Mouse (Mus musculus) megakaryocyte-erythroid progenitor cell, adult 5-6 weeks (primary cell): ENCODE results near the gene 3110082I17Rik. TPM values are rescaled to one million over a fixed set of nuclear protein-coding genes. Genes with fewer than 3 reads are reported as not detected.

Source experiments
- ATAC-seq: replicated peaks from 2 replicates; pipeline ENCODE4 v1.8.0; 2016; ENCODE audit warnings: mild to moderate bottlenecking, inconsistent platforms; ENCODE audit not compliant: severe bottlenecking, poor library complexity, low FRiP score, low TSS enrichment
- total RNA-seq, 2 experiments: library from RNA; stranded (forward) in 1 of 2; stranded (reverse) in 1 of 2; fragments of 200-1000, 215-1000 nt in 1 of 2; fragments of >200 nt in 1 of 2; fragmentation: Nextera tagmentation in 1 of 2; gene quantifications; 2 replicates each; pipeline ENCODE4 v1.2.3; 2014 to 2017

Gene 3110082I17Rik
- total RNA-seq, 2 experiments from 2014 or later: 28.0 to 40.1 TPM

DNA sequence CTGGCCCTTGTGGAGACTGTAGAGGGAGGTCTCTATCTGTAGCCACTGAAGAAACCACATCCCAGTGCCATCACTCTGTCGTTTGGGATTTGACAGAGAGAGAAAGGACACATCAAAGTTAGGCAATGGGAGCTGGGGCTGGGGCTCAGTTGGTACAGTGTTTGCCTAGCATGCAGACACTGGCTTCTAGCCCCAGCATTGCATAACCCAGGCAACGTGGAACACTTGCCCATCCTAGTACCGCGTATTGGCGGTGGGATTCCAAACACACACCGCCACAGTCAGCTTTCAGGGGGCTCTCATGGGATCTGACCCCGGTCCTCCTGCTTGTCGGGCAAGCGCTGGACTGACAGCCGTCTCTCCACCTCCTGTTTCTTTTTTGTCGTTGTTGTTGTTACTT, 93.8 kb downstream of the 3110082I17Rik start:
- ATAC-seq: no peak

DNA sequence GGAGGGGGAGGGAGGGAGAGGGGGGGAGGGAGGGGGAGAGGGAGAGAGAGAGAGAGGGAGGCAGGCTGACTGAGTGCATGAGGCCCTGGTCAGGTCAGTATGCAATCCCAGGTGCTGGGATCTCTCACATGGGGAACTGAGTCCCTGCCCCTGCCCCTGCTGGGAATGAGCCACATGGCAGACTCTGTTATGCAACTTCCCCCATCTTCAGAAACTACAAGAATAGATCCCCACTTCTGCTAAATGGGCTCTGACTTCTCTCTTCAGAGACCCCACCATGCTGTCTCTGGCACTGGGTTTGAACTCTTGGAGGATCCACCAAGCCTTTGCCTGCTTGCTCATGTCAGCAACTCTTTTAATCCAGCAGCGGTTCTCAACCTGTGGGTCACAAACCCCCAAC, 94.5 kb downstream of the 3110082I17Rik start:
- no peak for ATAC-seq

DNA sequence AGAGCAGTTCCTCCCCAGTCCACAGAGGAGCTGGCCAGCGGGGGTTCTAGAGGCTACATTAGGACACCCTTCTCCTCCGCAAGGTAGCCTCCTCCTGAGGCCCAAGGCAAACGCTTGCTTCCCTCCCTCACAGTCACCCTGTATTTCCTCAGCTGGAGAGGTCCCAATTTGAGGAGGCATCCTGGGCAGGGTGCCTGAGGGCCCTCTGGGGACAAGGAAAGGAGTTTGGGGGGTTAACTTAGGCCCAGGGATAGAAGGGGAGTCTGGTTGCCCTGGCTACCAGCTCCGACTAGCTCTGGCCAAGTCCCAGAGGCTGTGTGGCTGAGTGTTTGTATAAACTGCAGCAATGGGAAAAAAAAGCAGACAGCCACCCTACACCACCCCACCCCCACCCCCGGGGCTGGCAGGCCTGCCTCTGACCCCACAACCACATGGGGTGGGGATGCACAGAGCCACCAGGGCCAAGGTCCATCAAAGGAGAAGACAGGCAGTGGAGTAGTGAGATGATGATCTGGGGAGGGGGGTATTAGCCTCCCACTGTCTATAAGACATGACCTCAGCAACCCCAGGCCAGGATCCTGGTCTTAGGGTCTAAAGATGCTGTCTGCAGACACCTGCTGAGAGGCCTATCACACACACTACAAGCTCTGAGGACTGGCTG, 95.3 kb downstream of the 3110082I17Rik start:
- no peak for ATAC-seq

DNA sequence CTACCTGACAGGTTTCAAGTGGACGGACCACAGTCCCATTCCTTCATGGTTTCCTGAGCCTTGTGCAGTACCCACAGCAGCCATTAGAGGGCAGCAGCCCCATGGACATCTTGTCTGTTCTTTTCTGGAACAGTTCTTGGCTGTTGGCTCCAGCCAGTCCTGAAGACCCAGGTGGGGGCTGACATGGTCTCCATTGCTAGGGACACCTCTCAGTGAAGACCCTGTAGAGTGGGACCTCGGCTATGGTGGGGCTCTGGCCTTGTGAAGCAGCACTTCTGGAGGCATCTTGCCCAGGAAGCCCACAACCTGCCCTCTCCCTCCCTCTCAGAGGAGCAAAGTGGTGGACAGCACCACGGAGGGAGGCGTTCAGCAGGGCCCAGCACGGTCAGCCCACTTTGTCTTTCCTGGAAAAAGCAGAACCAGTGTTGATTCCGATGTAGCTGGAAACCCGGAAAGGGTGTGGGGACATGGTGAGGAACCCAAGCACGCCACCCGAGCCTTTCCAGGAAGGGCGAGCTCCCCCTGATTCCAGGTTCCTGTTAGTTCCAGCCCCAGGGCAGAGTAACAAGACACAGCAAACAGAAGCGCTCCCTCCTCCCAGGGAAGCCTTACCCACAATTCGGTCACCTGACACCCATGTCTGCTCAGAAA, 95.9 kb downstream of the 3110082I17Rik start:
- ATAC-seq: peak; percentile 50

DNA sequence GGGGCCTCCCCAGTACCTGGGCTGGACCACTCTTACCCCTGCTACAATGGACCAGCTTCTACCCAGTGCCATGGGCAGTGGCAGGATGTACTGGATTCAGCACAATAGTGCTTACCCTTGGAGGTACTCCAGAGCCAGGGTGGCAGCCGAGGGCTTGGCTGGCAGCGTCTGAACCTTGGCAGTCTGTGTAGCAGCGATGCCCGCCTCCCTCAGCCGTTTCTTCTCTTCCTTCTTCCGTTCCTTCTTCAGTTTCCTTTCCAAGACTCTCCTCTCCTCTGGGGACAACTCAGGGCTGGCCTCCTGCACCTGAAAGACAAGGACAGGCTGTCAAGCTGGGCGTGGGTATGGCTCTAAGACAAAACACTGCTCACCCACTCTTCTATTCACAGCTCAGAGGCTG, 96.5 kb downstream of the 3110082I17Rik start:
- ATAC-seq: no peak

DNA sequence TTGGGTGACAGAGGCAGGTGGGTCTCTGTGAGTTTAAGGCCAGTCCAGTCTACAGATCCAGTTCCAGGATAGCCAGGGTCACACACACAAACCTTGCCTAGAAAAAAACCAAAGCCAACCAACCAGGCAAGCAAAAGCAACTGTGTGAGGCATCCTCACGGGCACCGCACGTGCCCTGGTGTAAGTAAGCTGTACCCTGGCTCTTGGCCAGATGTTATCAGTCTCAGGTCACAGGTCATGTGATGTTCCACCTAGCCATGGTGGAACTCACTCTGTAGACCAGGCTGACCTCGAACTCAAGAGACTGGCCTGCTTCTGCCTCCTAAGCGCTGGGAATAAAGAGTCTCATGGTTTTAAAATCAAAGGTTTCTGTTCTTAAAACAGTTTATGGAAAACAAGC, 101.1 kb downstream of the 3110082I17Rik start:
- ATAC-seq: no peak

DNA sequence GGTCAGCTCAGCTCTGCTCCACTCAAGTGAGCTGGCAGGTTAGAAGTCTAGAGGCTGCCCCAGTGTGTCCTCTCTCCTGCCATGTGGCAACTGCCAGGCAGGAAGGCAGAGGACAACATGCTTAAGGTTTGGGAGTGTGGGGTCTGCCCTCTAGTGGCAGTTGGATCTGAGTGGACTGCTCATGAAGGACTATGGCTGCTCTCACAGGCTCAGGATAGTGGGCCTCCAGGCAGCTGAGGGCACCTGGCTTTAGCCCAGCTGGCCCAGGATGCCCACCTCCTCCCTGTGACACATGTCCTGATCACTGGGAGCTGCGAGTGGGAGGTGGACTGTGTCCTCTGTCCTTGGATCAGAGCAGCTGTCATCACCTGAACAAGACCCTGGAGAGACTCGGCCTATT, 101.7 kb downstream of the 3110082I17Rik start:
- peak; percentile 62 for ATAC-seq

DNA sequence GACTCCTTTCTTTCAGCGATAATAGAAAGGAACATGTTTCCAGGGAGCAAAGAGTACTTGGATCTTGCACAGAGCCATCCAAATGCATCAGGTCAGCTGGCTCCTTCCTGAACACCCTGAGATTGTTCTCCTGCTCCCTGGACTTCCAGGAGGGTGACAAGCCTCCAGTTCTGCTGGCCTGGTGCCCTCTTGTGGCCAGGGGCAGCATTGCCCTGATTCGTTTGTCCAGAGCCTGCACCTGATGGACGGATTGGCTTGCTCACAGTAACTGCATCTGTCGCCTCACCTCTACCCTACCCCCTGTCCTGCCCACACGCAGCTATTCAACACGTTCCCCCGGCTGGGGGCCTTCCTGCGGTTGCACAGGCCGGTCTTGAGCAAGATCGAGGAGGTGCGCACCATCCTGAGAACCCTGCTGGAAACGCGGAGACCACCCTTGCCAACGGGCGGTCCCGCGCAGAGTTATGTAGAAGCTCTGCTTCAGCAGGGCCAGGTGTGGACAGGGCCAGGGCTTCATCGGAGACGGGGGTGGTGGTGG, 105.0 kb downstream of the 3110082I17Rik start:
- peak; percentile 53; the same call in 1 of the 2 replicates for ATAC-seq

DNA sequence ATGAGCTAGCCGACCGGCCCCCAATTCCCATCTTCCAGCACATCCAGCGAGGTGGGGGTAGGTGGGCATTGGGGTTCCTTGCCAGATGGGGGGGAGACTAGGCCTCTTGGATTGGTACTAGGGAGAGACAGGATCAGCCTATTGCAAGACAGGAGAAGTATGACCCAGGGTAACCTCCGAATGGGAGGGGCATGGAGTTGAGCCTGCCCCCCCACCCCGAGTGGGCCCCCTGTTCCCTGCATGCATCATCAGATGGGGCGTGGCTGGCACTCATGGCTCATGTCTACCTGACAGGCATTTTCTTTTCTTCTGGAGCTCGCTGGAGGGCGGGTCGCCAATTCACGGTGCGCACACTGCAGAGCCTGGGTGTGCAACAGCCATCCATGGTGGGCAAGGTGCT, 106.4 kb downstream of the 3110082I17Rik start:
- ATAC-seq: no peak

DNA sequence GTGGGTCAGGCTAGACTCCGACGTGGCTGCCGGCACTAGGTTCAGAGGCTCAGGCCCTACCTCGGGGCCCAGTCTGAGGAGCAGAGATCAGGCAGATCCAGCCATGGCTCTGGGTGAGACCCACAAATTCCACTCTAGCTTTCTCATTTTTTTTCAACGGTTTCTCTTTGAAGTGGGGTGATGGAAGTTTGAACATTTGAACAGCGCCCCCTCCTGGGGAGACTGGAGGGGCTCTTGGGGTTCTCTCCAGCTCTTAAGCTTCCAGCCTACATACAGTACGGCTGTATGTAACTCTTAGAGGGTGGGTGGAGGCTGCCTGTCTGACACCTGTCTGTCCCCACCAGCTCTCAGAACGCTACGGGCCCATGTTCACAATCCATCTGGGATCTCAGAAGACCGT, 106.8 kb downstream of the 3110082I17Rik start:
- peak; percentile 49; the same call in 1 of the 2 replicates for ATAC-seq

DNA sequence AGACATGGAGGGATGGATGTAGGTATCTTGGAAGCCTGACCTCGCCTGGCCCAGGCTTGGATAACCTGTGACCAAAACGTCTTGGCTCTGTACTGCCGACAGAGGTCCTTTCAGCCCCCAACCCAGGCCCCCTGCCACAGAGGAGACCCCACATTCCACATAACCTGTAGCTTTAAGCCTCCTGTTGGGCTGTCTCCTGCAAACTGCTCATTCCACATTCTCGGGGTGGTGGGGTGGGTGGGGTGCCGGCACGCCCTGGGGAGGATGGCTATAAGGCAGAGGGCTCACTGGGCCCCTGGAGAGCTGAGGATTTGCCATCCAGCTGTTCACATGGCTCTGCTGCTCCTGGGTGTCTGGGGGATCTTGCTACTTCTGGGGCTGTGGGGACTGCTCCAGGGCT, 108.0 kb downstream of the 3110082I17Rik start, which contains the start of gene Cyp2w1:
Cyp2w1 (plus strand) TSS at position 301 of the 400 bp plus-strand sequence.
- no peak for ATAC-seq

DNA sequence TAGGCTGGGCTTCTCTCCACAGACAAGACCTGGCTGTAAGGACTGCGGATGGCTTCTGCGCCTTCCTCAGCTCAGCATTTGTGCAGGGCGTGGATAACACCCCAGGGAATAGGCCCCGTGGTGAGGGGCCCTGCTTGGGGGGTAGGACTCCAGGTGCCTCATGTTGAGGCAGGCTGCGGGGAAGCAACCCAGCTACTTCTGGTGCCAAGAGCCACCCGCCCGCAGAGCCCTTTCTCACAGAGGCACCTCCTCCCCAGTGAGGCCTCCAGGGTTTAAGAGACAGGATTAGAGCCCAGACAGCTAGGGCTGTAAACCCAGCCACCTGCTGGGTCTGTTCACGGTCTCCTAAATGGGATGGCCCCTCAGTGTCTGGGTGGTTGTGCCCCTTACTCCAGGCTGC, 108.7 kb downstream of the 3110082I17Rik start:
- ATAC-seq: no peak

DNA sequence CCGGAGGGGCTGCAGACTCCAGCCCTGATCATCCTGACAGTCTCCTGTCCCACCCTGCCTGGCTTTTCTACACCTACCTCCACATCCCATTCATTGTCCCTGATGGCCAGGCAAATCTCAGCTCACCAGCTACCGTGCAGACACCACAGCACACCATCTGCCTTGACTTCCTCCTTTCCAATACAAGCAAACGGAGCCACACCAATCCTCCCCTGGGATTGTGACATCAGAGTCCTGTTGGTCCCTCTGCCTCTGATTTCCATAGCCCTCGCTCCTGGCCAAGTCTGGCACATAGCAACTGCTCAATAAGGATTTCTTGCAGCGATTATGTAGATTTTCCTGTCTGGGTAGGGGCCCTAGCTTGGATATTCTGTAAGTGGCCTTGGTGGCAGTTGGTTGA, 109.2 kb downstream of the 3110082I17Rik start, which contains the start of gene Cox19:
Cox19 (minus strand) TSS at position 285 of the 400 bp plus-strand sequence.
- no peak for ATAC-seq

DNA sequence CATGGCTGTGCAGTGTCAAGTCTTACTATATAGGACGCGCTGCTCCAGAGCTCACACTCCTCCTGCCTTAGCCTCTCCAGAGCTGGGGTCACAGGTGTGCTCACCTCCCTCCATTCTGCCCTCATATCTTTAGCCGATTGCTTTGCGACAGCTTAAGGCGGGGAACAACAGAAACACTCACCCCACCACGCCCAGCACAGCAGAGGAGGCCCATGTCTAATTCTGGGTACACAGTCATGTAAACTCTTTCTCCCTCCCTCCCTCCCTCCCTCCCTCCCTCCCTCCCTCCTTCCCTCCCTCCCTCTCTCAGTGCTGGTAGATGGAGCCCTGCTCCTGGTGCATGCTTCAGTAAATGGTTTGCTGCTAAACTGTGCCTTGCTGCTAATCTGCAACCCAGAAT, 110.6 kb downstream of the 3110082I17Rik start:
- ATAC-seq: no peak

DNA sequence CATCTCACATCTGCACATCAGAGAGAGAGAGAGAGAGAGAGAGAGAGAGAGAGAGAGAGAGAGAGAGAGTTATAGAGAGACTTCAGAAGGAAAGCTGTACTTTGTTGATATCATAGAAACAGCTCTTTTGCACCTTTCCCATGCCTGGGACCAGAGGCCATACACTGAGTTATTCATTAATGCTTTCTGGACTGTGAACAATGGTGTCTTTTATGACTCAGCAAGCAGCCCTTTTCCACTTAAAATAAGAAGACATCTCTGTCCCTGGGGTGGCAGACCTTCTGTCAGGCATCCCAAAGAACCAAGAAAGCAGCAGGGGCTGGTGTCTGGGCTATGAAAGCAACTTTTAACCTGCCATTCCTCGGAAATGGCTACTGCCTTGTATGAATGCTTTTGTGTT, 113.1 kb downstream of the 3110082I17Rik start:
- no peak for ATAC-seq

DNA sequence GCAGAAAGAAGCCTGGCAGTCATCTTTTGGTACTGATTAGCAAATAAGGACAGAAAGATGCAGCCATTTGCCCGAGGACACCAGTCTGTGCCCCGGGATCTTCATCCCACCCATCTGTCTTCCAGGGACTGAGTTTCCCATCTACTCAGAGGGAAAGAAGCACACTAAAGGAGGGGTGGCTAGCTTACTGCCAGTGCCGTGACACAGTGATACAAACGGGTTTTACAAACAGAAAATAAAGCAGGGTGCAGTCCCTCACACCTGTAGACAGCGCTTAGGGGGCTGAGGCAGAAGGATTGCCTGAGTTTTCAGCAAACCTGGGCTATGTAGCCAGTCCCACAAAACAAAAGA, 115.0 kb downstream of the 3110082I17Rik start:
- ATAC-seq: peak; percentile 22; the same call in 1 of the 2 replicates

DNA sequence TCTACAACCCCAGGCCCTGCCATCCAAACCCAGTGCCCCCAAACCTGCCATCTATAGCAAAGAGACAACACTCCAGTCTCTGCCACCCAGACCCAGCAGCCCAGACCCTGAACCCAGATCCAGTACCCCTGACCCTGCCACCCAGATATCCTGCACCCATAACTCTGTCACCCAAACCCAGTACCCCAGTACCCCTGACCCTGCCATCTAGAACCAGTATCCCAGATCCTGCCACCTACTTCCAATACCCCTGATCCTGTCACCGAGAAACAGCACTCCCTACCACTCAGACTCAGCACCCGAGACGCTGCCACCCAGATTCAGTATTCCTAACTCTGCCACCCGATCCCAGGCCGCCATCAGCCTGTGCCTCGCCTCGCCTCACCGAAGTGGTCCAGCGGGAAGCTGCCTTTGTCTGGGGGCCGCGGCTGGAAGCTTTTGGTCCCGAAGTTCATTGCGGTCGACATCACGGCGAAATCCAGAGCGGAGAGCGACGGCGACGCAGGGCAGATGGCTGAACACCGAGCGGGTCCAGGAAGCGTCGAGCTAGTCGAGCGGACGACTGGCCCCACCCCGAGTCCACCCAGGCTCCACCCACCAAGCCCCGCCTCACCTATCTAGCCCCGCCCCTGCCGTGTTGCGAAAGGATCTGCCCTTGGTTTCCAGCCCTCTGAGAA, 115.5 kb downstream of the 3110082I17Rik start:
- ATAC-seq: peak; percentile 88

DNA sequence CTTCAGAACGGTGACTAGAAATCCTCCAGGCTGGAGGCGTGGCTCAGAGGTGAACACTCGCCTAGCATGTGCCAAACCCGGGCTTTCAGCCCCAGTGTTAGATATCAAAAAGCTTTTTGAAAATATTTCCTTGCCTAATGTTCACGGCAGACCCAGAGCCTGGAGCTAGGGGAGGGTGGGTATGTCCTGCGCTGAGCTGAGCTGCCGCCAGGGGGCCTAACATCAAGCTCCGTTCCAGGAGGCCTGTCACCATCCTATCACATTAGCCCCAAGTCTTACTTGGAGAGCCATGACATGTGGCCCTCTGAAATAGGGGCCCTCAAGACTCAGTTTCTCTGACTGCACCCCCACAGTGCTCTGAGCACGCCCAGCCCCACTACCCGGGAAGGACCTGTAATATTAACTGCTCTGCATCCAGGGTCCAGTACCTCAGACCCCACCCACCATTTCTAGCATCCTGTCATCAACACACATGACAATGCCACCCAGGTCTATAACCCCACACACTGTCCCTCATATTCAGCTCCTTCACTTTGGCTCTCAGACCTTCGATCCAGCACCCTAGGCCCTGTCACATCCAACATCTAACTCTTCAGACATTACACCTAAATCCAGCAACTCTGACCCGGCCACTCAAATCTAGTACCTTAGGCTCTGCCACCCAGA, 116.2 kb downstream of the 3110082I17Rik start:
- peak; percentile 84 for ATAC-seq

DNA sequence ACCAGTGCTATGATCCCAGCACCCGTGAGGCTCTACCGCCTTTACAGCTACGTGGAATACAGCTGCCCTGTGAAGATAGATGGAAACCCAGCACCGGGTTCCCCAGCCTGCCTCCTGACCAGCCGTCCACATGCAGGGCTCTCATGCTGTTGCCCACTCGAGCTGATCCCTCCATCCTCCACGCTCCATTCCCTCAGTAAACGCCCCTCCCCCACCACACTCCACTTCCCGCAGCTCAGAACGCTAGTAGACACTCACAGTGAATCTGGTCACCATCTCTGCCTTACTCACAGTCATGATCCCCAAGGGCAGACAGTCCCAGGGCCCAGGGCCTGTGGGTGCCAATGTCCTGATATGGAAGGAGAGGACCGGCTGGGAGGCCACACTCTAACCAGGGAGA, 121.4 kb downstream of the 3110082I17Rik start:
- no peak for ATAC-seq

DNA sequence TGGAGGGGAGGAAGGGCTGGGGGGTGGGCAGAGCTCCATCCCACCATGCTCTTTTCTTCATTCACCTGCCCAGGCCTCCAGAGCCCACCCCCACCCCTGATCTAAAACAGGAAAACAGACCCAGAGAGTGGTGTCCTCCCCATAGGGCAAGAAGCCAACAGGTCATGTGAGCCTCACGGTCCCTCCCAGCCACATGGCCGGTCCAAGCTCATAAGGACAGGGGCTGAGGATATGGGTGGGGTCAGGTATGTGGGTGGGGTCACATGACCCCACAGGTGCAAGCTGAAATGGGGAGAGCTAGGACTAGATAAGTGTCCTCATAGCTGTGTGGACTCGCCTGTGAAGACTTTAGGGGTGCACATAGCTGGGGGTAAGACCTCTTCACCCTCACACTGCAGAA, 121.9 kb downstream of the 3110082I17Rik start:
- no peak for ATAC-seq
